Mouse (Mus musculus) spleen, adult 2 months (tissue): ENCODE results near the gene Pacs1. TPM values are rescaled to one million over a fixed set of nuclear protein-coding genes. Genes with fewer than 3 reads are reported as not detected.

Experiments
- DNase-seq, 2 experiments: peaks; one replicate each; pipeline versions ENCODE4 v3.0.0 to v3.0.0-alpha.2; 2012 to 2021; ENCODE audit warnings: low spot score in 2 of 2, low read depth in 1 of 2
- H3K27ac ChIP-seq: fragments of 200-500 bp; 2 replicates; pipeline ENCODE4 v1.5.1; 2012; ENCODE audit warnings: low read length, inconsistent platforms; ENCODE audit not compliant: insufficient read depth
- H3K27me3 ChIP-seq: fragments of 200-500 bp; 2 replicates; pipeline ENCODE4 v1.6.1; 2012; ENCODE audit warnings: mild to moderate bottlenecking, moderate library complexity, low read length, inconsistent platforms; ENCODE audit not compliant: control insufficient read depth, insufficient read depth
- H3K36me3 ChIP-seq: fragments of 200-500 bp; 2 replicates; pipeline ENCODE4 v1.6.1; 2012; ENCODE audit warnings: mild to moderate bottlenecking, low read length, inconsistent platforms; ENCODE audit not compliant: control insufficient read depth, insufficient read depth
- H3K4me1 ChIP-seq: fragments of 200-500 bp; 2 replicates; pipeline ENCODE4 v1.6.1; 2011; ENCODE audit warnings: inconsistent platforms; ENCODE audit not compliant: control insufficient read depth, insufficient read depth, insufficient read length
- H3K4me3 ChIP-seq: fragments of 200-500 bp; 2 replicates; pipeline ENCODE4 v1.5.1; 2011; ENCODE audit warnings: mild to moderate bottlenecking, inconsistent platforms; ENCODE audit not compliant: insufficient read depth, insufficient read length; ENCODE audit errors: extremely low read depth
- CTCF ChIP-seq: fragments of 200-500 bp; IDR thresholded peaks from 2 replicates; pipeline ENCODE4 v1.5.1; 2011; ENCODE audit warnings: mild to moderate bottlenecking, inconsistent platforms; ENCODE audit not compliant: insufficient read depth, insufficient read length, insufficient replicate concordance; ENCODE audit errors: extremely low read depth
- POLR2A ChIP-seq: fragments of 200-500 bp; IDR thresholded peaks from 2 replicates; pipeline ENCODE4 v1.6.1; 2011; ENCODE audit warnings: low read depth, low read length, inconsistent platforms
- WGBS: fragments of 180-500 bp; shearing (Covaris S2); methylation state at CpG from one replicate; pipeline ENCODE4 v1.1.7; 2018; 5-methylcytosine and 5-hydroxymethylcytosine counted together
- polyA plus RNA-seq: library from polyadenylated mRNA; depleted of rRNA; stranded (reverse); fragments of >200 nt; gene quantifications from 2 replicates; pipeline ENCODE4 v1.2.3, GENCODE M21; 2012; rRNA removed

Pacs1 gene
- polyA plus RNA-seq, result 35.0 and 44.5 TPM in 2 replicates

GRCm38 (mm10) chr19:5272801-5273733 is at the start of gene Pacs1:
Pacs1 (minus strand) TSS chr19:5273119.
- Histone ChIP-seq H3K4me3 (peak within 1 kb of the TSS; percentile 92), H3K4me1 (peaks cover 18% of the 10 kb centered on the region; the same call in 1 of the 2 replicates), H3K36me3 (peaks cover 10% of the 10 kb centered on the region), H3K27me3 (no peaks in the 10 kb centered on the region), H3K27ac (peak within 1 kb of the TSS; percentile 94)
- DNase-seq, result peak; percentile 76 to 92
- TF ChIP-seq POLR2A (peak; percentile 44), CTCF (no peak)
- under 1% methylated on average over 82 of the region's 97 CpGs for WGBS

GRCm38 (mm10) chr19:5313189-5313588 is 40.3 kb upstream of the Pacs1 start:
- no peak for DNase-seq
- no peak overlapping the region for H3K4me3 ChIP-seq
- no peak overlapping the region for H3K27ac ChIP-seq
- no peaks in the 10 kb centered on the region for H3K36me3 ChIP-seq
- H3K27me3 ChIP-seq, result no peaks in the 10 kb centered on the region
- H3K4me1 ChIP-seq, result no peaks in the 10 kb centered on the region
- TF ChIP-seq POLR2A, result no peak
- TF ChIP-seq CTCF, result no peak
- 69% methylated on average over 8 of the region's 8 CpGs for WGBS

GRCm38 (mm10) chr19:5309025-5309424 is 36.1 kb upstream of the Pacs1 start:
- 78% methylated on average over 7 of the region's 7 CpGs for WGBS
- Histone ChIP-seq H3K27ac (no peak overlapping the region), H3K4me1 (peaks cover 2% of the 10 kb centered on the region; the same call in 1 of the 2 replicates), H3K36me3 (no peaks in the 10 kb centered on the region), H3K4me3 (no peak overlapping the region), H3K27me3 (peaks cover 2% of the 10 kb centered on the region)
- TF ChIP-seq POLR2A (no peak), CTCF (no peak)
- no peak for DNase-seq

- DNase-seq, result no peak
- no peak for TF ChIP-seq CTCF
- no peak for TF ChIP-seq POLR2A
- Histone ChIP-seq H3K36me3 (no peaks in the 10 kb centered on the region), H3K27me3 (peaks cover 2% of the 10 kb centered on the region), H3K4me1 (peaks cover 2% of the 10 kb centered on the region; the same call in 1 of the 2 replicates), H3K27ac (no peak overlapping the region), H3K4me3 (no peak overlapping the region)
- WGBS, result 63% methylated on average over 98 of the region's 98 CpGs
These were observed 34.2 kb upstream of the Pacs1 start for GRCm38 (mm10) chr19:5306968-5307734.

GRCm38 (mm10) chr19:5306279-5306678 is 33.4 kb upstream of the Pacs1 start:
- H3K36me3 ChIP-seq, result no peaks in the 10 kb centered on the region
- TF ChIP-seq CTCF, result peak; percentile 8; the same call in 1 of the 2 replicates
- TF ChIP-seq POLR2A, result no peak
- H3K4me1 ChIP-seq, result peaks cover 2% of the 10 kb centered on the region; the same call in 1 of the 2 replicates
- DNase-seq, result no peak
- H3K4me3 ChIP-seq, result no peak overlapping the region
- 85% methylated on average over 6 of the region's 6 CpGs for WGBS
- H3K27me3 ChIP-seq, result peaks cover 2% of the 10 kb centered on the region
- no peak overlapping the region for H3K27ac ChIP-seq

GRCm38 (mm10) chr19:5302455-5302854 is 29.5 kb upstream of the Pacs1 start:
- Histone ChIP-seq H3K4me3 (no peak overlapping the region), H3K27me3 (peaks cover 1% of the 10 kb centered on the region), H3K36me3 (no peaks in the 10 kb centered on the region), H3K27ac (no peak overlapping the region), H3K4me1 (peaks cover 2% of the 10 kb centered on the region; the same call in 1 of the 2 replicates)
- TF ChIP-seq POLR2A (no peak), CTCF (peak; percentile 68; the same call in 1 of the 2 replicates)
- 6% methylated on average over 4 of the region's 4 CpGs for WGBS
- peak; percentile 52 to 75 for DNase-seq
